Mouse (Mus musculus) layer of hippocampus, adult 2 months (tissue): ENCODE results near the gene Dpp3. TPM values are rescaled to one million over a fixed set of nuclear protein-coding genes. Genes with fewer than 3 reads are reported as not detected.
A peak's percentile ranks its signal among the peaks of the same experiment; 100 is the strongest.

Experiments used
- DNase-seq, 2 experiments: peaks; one replicate each; pipeline ENCODE4 v3.0.0; 2022; ENCODE audit warnings: low spot score in 2 of 2
- H3K27ac ChIP-seq: fragments of 200-600 bp; 2 replicates; pipeline ENCODE4 v1.8.1; 2022
- H3K4me3 ChIP-seq: fragments of 200-600 bp; 2 replicates; pipeline ENCODE4 v1.8.1; 2022; ENCODE audit warnings: mild to moderate bottlenecking
- CTCF ChIP-seq: fragments of 200-600 bp; conservative IDR thresholded peaks from 2 replicates; pipeline ENCODE4 v1.8.1; 2022; ENCODE audit warnings: antibody characterized with exemption, mild to moderate bottlenecking, moderate library complexity
- total RNA-seq, 2 experiments: library from RNA; stranded (reverse); gene quantifications; 2 replicates each; pipeline ENCODE4 v1.2.3; 2021

Dpp3 gene
- total RNA-seq, 2 experiments from 2014 or later, result 36.6 to 44.2 TPM

- no peak for DNase-seq
- no peak for TF ChIP-seq CTCF
- Histone ChIP-seq H3K4me3 (no peak overlapping the region), H3K27ac (no peak overlapping the region)
Measured at GRCm38 (mm10) chr19:4916827-4917226, 11.3 kb downstream of the Dpp3 start.

DNA sequence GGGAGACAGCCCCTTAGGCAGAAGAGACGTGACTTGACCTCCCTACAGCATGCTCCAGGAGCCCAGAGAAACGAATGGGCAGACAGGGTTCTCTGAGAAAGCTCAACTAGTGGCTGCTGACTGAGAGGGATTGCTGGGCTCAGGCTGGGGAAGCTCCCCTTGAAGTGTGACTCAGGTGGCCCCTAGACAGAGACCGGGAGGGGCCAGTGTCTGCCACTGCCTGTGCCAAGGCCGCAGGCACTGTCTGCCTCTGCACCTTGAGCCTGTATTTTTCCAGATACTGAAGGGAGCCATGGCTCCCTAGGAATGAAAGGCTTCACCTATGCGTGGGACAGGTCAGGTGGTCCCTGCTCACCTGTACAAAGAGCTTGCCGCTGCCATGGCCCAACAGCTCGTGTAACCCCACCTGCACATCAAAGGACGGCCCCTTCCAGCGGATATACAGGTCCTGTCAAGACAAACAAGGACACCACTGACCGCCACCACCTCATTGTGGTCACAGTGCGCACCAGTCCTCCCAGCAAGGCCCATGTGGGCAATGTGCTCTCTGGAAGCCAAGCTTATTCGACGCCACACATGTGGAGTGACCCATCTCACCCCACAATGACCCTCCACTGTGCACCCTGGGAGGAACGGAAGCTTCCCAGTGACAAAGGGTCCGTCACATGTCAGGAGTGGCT, 12.0 kb downstream of the Dpp3 start:
- no peak for TF ChIP-seq CTCF
- no peak for DNase-seq

GRCm38 (mm10) chr19:4909376-4909775, 18.7 kb downstream of the Dpp3 start:
- no peak for DNase-seq
- no peak overlapping the region for H3K27ac ChIP-seq
- H3K4me3 ChIP-seq, result no peak overlapping the region
- TF ChIP-seq CTCF, result no peak

More for the DNA sequence above, 12.0 kb downstream of the Dpp3 start:
- Histone ChIP-seq H3K27ac (no peak overlapping the region), H3K4me3 (no peak overlapping the region)

GRCm38 (mm10) chr19:4908107-4908506, 20.0 kb downstream of the Dpp3 start:
- no peak for DNase-seq
- Histone ChIP-seq H3K27ac (no peak overlapping the region), H3K4me3 (no peak overlapping the region)
- peak; percentile 77 for TF ChIP-seq CTCF

- Histone ChIP-seq H3K4me3 (peak within 1 kb of the TSS; percentile 73), H3K27ac (peak within 1 kb of the TSS; percentile 90)
- TF ChIP-seq CTCF, result no peak
- peak; percentile 70 to 83 for DNase-seq
Measured at GRCm38 (mm10) chr19:4905979-4906794, 21.9 kb downstream of the Dpp3 start, which contains the start of gene Bbs1. Gene Bbs1 (minus strand): TSS chr19:4906628.

DNA sequence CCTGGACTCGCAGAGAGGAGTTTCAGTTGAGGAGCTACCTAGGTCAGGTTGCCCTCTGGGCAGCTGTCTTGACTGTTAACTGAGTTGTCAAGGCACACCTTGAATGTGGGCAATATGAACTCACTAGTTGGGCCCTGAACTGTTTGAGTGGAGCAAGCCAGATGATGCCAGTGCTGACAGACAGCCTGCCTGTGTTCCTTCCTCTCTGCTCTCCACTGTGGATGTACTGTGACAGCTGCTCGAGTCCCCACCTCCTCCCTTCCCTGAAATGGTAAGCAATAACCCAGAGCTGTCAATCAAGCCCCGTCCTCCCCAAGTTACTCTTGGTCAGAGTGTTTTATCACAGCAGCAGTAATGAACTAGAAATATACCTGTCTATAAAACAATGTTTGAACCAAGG, 28.2 kb downstream of the Dpp3 start:
- TF ChIP-seq CTCF, result no peak
- H3K4me3 ChIP-seq, result no peak overlapping the region

GRCm38 (mm10) chr19:4898972-4899371, 29.1 kb downstream of the Dpp3 start:
- no peak overlapping the region for H3K4me3 ChIP-seq
- no peak for TF ChIP-seq CTCF
- no peak for DNase-seq
- no peak overlapping the region for H3K27ac ChIP-seq

More for the DNA sequence above, 28.2 kb downstream of the Dpp3 start:
- H3K27ac ChIP-seq, result no peak overlapping the region
- no peak for DNase-seq

GRCm38 (mm10) chr19:4896780-4897520, 31.1 kb downstream of the Dpp3 start:
- Histone ChIP-seq H3K27ac (no peak overlapping the region), H3K4me3 (no peak overlapping the region)
- no peak for TF ChIP-seq CTCF
- DNase-seq, result no peak

GRCm38 (mm10) chr19:4891798-4892197, 36.3 kb downstream of the Dpp3 start:
- DNase-seq, result no peak
- no peak overlapping the region for H3K27ac ChIP-seq
- H3K4me3 ChIP-seq, result no peak overlapping the region
- no peak for TF ChIP-seq CTCF

DNA sequence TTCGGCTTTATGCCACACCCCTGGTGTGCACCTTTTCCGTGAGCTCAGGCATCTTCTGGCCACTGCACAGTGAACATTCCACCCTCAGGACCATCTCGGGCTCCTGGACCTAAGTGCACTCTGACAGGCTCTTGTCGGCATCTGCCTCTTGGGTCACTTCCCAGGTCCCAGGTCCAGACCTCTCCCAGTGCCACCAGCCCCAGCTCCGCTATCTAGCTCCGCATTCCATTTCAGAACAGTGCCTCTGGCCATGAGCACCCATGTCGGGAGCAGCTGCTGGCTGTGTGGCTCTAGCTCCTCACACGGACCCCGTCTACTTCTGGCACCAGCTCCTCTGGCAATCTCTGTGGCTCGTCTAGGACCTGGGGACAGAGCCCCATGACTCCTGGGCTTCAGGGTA, 38.3 kb downstream of the Dpp3 start:
- Histone ChIP-seq H3K4me3 (no peak overlapping the region), H3K27ac (no peak overlapping the region)
- no peak for TF ChIP-seq CTCF
- DNase-seq, result no peak

- no peak for DNase-seq
- no peak for TF ChIP-seq CTCF
- H3K4me3 ChIP-seq, result no peak overlapping the region
Measured at GRCm38 (mm10) chr19:4883961-4884360, 44.1 kb downstream of the Dpp3 start.

GRCm38 (mm10) chr19:4879324-4879703, 48.8 kb downstream of the Dpp3 start:
- H3K27ac ChIP-seq, result peak overlapping the region; percentile 92; the same call in 1 of the 2 replicates
- DNase-seq, result no peak
- peak overlapping the region; percentile 85 for H3K4me3 ChIP-seq
- no peak for TF ChIP-seq CTCF

More at GRCm38 (mm10) chr19:4883961-4884360, 44.1 kb downstream of the Dpp3 start:
- no peak overlapping the region for H3K27ac ChIP-seq
